Mouse (Mus musculus): ENCODE measurements around the gene Ap2a1.

Ap2a1 gene

GRCm38 (mm10) chr7:44866276-44867009 is 62.9 kb downstream of the Ap2a1 start:
- DNase-seq (ENCODE audit: low read depth, low spot score): peak; percentile 27

- no peak for DNase-seq (ENCODE audit: low read depth, low spot score)
Observed at GRCm38 (mm10) chr7:44864595-44865542, 64.4 kb downstream of the Ap2a1 start.

GRCm38 (mm10) chr7:44863982-44864494 is 65.3 kb downstream of the Ap2a1 start:
- DNase-seq (ENCODE audit: low read depth, low spot score): no peak

GRCm38 (mm10) chr7:44863210-44863609 is 66.1 kb downstream of the Ap2a1 start:
- no peak for DNase-seq (ENCODE audit: low read depth, low spot score)

GRCm38 (mm10) chr7:44862434-44862833 is 66.9 kb downstream of the Ap2a1 start:
- DNase-seq (ENCODE audit: low read depth, low spot score): no peak

- DNase-seq (ENCODE audit: low read depth, low spot score): no peak
Observed at GRCm38 (mm10) chr7:44861429-44861816, 67.9 kb downstream of the Ap2a1 start.

GRCm38 (mm10) chr7:44860576-44861428 is 68.5 kb downstream of the Ap2a1 start:
- DNase-seq (ENCODE audit: low read depth, low spot score): peak; percentile 66

GRCm38 (mm10) chr7:44859896-44860295 is 69.4 kb downstream of the Ap2a1 start:
- no peak for DNase-seq (ENCODE audit: low read depth, low spot score)

- DNase-seq (ENCODE audit: low read depth, low spot score): peak; percentile 88
Observed at GRCm38 (mm10) chr7:44857905-44858304, 71.4 kb downstream of the Ap2a1 start.

- peak; percentile 93 for DNase-seq (ENCODE audit: low read depth, low spot score)
Observed at GRCm38 (mm10) chr7:44857042-44857552, 72.2 kb downstream of the Ap2a1 start, which contains the start of gene Pnkp. Gene Pnkp (plus strand): TSS chr7:44857139.

GRCm38 (mm10) chr7:44856265-44856916 is 72.9 kb downstream of the Ap2a1 start:
- no peak for DNase-seq (ENCODE audit: low read depth, low spot score)

- no peak for DNase-seq (ENCODE audit: low read depth, low spot score)
Observed at GRCm38 (mm10) chr7:44855036-44855435, 74.3 kb downstream of the Ap2a1 start.

GRCm38 (mm10) chr7:44854356-44855031 is 74.8 kb downstream of the Ap2a1 start:
- peak; percentile 90 for DNase-seq (ENCODE audit: low read depth, low spot score)

GRCm38 (mm10) chr7:44853596-44854355 is 75.5 kb downstream of the Ap2a1 start:
- no peak for DNase-seq (ENCODE audit: low read depth, low spot score)

- DNase-seq (ENCODE audit: low read depth, low spot score): no peak
Observed at GRCm38 (mm10) chr7:44853065-44853464, 76.2 kb downstream of the Ap2a1 start.

- DNase-seq (ENCODE audit: low read depth, low spot score): no peak
Observed at GRCm38 (mm10) chr7:44852259-44853027, 76.9 kb downstream of the Ap2a1 start.

GRCm38 (mm10) chr7:44851625-44852234 is 77.6 kb downstream of the Ap2a1 start:
- no peak for DNase-seq (ENCODE audit: low read depth, low spot score)
